Mouse (Mus musculus) heart, embryonic 15.5 days (tissue): ENCODE measurements around the gene Atoh8. TPM values are rescaled to one million over a fixed set of nuclear protein-coding genes. Genes with fewer than 3 reads are reported as not detected.

Source experiments
- ATAC-seq: fragments of 200-750 bp; cut with Nextera tagmentation; replicated peaks from 2 replicates; pipeline ENCODE4 v1.8.0; 2017; ENCODE audit warnings: low read depth, moderate TSS enrichment; ENCODE audit not compliant: insufficient number of reproducible peaks, insufficient read depth, low FRiP score
- H3K27ac ChIP-seq: fragments of 300-500 bp; sonication (generic); 2 replicates; pipeline ENCODE4 v1.5.1; 2015; ENCODE audit warnings: mild to moderate bottlenecking, inconsistent platforms
- H3K27me3 ChIP-seq: fragments of 300-500 bp; sonication (generic); 2 replicates; pipeline ENCODE4 v1.6.1; 2015; ENCODE audit warnings: inconsistent platforms
- H3K36me3 ChIP-seq: fragments of 300-500 bp; sonication (generic); 2 replicates; pipeline ENCODE4 v1.6.1; 2015; ENCODE audit warnings: mild to moderate bottlenecking, inconsistent platforms
- H3K4me1 ChIP-seq: fragments of 300-500 bp; sonication (generic); replicated peaks from 2 replicates; pipeline ENCODE4 v1.6.1; 2015; ENCODE audit warnings: inconsistent platforms
- H3K4me2 ChIP-seq: fragments of 300-500 bp; sonication (generic); 2 replicates; pipeline ENCODE4 v1.6.1; 2015; ENCODE audit warnings: inconsistent platforms, mild to moderate bottlenecking, moderate library complexity
- H3K4me3 ChIP-seq: fragments of 300-500 bp; sonication (generic); 2 replicates; pipeline ENCODE4 v1.5.1; 2015; ENCODE audit warnings: mild to moderate bottlenecking, inconsistent platforms
- H3K9ac ChIP-seq: fragments of 300-500 bp; sonication (generic); 2 replicates; pipeline ENCODE4 v1.6.1; 2015; ENCODE audit warnings: mild to moderate bottlenecking, inconsistent platforms
- H3K9me3 ChIP-seq: fragments of 300-500 bp; sonication (generic); replicated peaks from 2 replicates; pipeline ENCODE4 v1.6.1; 2016; ENCODE audit warnings: inconsistent platforms
- whole genome bisulfite sequencing: fragments of 180-500 bp; shearing (Covaris S2); methylation state at CpG from one replicate; pipeline ENCODE4 v1.1.7; 2015; ENCODE audit warnings: mixed read lengths; 5-methylcytosine and 5-hydroxymethylcytosine counted together
- polyA plus RNA-seq: library from polyadenylated mRNA; unstranded; fragments of >200 nt; fragmentation: Nextera tagmentation; extraction: Ambion mirVana; gene quantifications from 2 replicates; pipeline ENCODE4 v1.2.1, GENCODE M21; 2015

Gene Atoh8
- polyA plus RNA-seq, 1 experiment from 2014 or later = 14.0 TPM

GRCm38 (mm10) chr6:72209738-72210137 lies 25.6 kb downstream of the Atoh8 start:
- Histone ChIP-seq H3K36me3 (peaks cover 5% of the 10 kb centered on the region; the same call in 1 of the 2 replicates), H3K9me3 (no peaks in the 10 kb centered on the region), H3K4me2 (no peak overlapping the region), H3K9ac (no peak overlapping the region), H3K27me3 (no peaks in the 10 kb centered on the region), H3K27ac (no peak overlapping the region), H3K4me1 (peaks cover 48% of the 10 kb centered on the region), H3K4me3 (no peak overlapping the region)
- no peak for ATAC-seq
- WGBS = 85% methylated on average over 7 of the region's 7 CpGs

- H3K9ac ChIP-seq = no peak overlapping the region
- no peak overlapping the region for H3K4me3 ChIP-seq
- no peak overlapping the region for H3K4me2 ChIP-seq
- no peaks in the 10 kb centered on the region for H3K9me3 ChIP-seq
- no peaks in the 10 kb centered on the region for H3K27me3 ChIP-seq
- WGBS = 89% methylated on average over 8 of the region's 8 CpGs
- peaks cover 38% of the 10 kb centered on the region for H3K4me1 ChIP-seq
- no peak overlapping the region for H3K27ac ChIP-seq
- no peak for ATAC-seq
- H3K36me3 ChIP-seq = peaks cover 5% of the 10 kb centered on the region; the same call in 1 of the 2 replicates
These were observed 26.9 kb downstream of the Atoh8 start for GRCm38 (mm10) chr6:72208406-72209045.

DNA sequence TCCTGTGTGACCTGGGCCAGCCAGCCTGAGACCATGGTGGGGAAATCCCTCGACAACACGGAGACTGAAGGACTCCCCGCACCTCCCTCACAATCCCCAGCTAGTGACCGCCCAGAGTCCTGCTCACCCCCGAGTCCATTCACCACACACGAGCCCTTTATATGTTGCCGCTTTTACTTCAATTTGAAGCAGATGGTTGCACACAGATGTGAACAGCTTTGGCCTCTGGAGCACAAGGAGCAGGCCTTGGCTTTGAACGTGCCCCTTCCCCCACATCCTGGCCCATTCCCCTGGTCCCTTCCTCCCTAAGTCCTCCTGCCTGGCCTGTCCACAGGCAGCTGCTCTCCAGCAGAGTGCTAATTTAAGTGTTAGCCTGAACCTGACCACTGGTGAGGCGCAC lies 29.4 kb downstream of the Atoh8 start:
- Histone ChIP-seq H3K4me2 (no peak overlapping the region), H3K4me1 (peaks cover 28% of the 10 kb centered on the region), H3K9me3 (no peaks in the 10 kb centered on the region), H3K9ac (no peak overlapping the region), H3K4me3 (no peak overlapping the region), H3K36me3 (peaks cover 5% of the 10 kb centered on the region; the same call in 1 of the 2 replicates), H3K27ac (no peak overlapping the region), H3K27me3 (no peaks in the 10 kb centered on the region)
- no peak for ATAC-seq
- 85% methylated on average over 9 of the region's 9 CpGs for WGBS

- 64% methylated on average over 7 of the region's 7 CpGs for WGBS
- H3K4me3 ChIP-seq = no peak overlapping the region
- H3K9ac ChIP-seq = no peak overlapping the region
- H3K36me3 ChIP-seq = peaks cover 5% of the 10 kb centered on the region; the same call in 1 of the 2 replicates
- no peaks in the 10 kb centered on the region for H3K9me3 ChIP-seq
- no peaks in the 10 kb centered on the region for H3K27me3 ChIP-seq
- H3K4me2 ChIP-seq = no peak overlapping the region
- no peak for ATAC-seq
- H3K27ac ChIP-seq = no peak overlapping the region
- H3K4me1 ChIP-seq = peaks cover 26% of the 10 kb centered on the region
These were observed 30.5 kb downstream of the Atoh8 start for GRCm38 (mm10) chr6:72204858-72205257.

DNA sequence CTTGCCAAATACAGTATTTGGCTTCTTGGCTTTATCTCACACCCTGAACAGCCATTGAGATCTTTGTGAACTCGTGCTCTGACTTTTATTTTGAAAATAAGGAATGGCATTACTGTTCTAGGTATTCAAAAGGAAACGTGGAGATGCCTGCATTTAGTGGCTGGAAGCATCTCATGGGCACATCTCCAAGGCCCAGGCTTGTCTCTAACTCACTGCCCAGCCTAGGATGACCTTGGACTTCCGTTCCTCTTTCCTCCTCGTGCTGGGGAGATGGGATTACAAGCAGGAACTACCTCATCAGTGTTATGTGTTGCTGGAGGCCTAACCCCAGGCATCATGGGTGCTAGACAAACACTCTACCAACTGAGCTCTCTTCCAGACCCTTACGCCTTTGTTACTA lies 32.1 kb downstream of the Atoh8 start:
- H3K27me3 ChIP-seq = no peaks in the 10 kb centered on the region
- no peak for ATAC-seq
- H3K4me3 ChIP-seq = no peak overlapping the region
- H3K9ac ChIP-seq = no peak overlapping the region
- no peaks in the 10 kb centered on the region for H3K9me3 ChIP-seq
- H3K27ac ChIP-seq = no peak overlapping the region
- peaks cover 31% of the 10 kb centered on the region for H3K4me1 ChIP-seq
- no peak overlapping the region for H3K4me2 ChIP-seq
- 43% methylated on average over 5 of the region's 5 CpGs for WGBS
- peaks cover 5% of the 10 kb centered on the region; the same call in 1 of the 2 replicates for H3K36me3 ChIP-seq

- WGBS = 58% methylated on average over 5 of the region's 5 CpGs
These were observed 32.6 kb downstream of the Atoh8 start for GRCm38 (mm10) chr6:72202732-72203131.

DNA sequence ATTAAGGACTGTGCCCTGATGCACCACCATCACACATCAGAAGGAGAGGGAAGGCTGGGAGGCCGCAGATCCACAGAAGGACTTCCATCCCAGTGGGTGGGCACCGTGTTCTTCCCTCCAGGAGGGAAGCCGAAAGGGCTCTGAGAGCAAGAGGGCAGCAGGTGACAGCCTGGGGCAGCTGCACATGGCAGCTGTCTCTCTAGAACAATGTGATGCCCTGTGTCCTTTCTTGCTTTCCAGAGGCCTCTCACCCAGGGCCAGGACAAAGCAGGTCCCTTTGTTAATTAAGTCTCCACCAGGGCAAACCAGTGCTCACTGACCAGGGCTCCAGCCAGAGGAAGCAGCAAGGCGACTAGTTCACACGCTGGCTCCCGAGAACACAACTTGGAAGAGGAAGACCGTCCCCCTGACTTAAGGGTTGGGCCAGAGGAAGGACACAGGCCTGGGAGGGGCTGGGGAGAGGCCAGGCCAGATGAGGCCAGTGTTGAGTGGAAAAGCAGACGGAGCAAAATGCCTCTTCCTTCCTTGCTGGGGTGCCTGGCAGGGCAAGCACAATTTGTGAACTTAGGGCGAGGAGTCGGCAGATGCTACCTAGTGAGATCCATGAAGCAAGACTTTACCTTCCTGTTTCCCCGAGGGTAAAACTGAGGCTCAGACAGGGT lies 34.7 kb downstream of the Atoh8 start:
- Histone ChIP-seq H3K9me3 (no peaks in the 10 kb centered on the region), H3K27ac (peak overlapping the region; percentile 42), H3K9ac (no peak overlapping the region), H3K4me1 (peaks cover 37% of the 10 kb centered on the region), H3K4me3 (no peak overlapping the region), H3K27me3 (no peaks in the 10 kb centered on the region), H3K4me2 (no peak overlapping the region), H3K36me3 (no peaks in the 10 kb centered on the region)
- 59% methylated on average over 11 of the region's 11 CpGs for WGBS
- ATAC-seq = peak; percentile 61

More at GRCm38 (mm10) chr6:72202732-72203131, 32.6 kb downstream of the Atoh8 start:
- no peaks in the 10 kb centered on the region for H3K9me3 ChIP-seq
- H3K9ac ChIP-seq = no peak overlapping the region
- peaks cover 5% of the 10 kb centered on the region; the same call in 1 of the 2 replicates for H3K36me3 ChIP-seq
- no peak overlapping the region for H3K4me3 ChIP-seq
- no peak for ATAC-seq
- peaks cover 34% of the 10 kb centered on the region for H3K4me1 ChIP-seq
- no peaks in the 10 kb centered on the region for H3K27me3 ChIP-seq
- no peak overlapping the region for H3K4me2 ChIP-seq
- no peak overlapping the region for H3K27ac ChIP-seq

DNA sequence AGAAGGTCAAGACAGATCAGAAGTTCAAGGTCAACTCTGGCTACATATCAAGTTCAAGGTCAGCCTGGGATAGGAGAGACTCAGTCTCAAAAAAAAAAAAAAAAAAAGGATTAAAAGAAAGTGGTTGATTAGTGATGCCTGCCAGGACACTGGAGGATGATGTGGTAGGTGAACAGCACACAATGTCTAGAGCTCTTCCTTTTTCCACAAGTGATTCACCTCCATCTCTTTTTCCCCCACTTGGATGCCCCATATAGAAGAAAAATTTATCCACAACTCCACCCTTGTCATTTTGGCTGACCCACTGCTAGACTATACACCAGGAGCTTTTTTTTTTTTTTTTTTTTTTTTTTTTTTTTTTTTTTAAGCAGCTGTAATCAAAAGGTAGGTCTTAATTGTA lies 37.9 kb downstream of the Atoh8 start:
- no peaks in the 10 kb centered on the region for H3K9me3 ChIP-seq
- no peak overlapping the region for H3K27ac ChIP-seq
- H3K4me3 ChIP-seq = no peak overlapping the region
- H3K4me2 ChIP-seq = no peak overlapping the region
- H3K9ac ChIP-seq = no peak overlapping the region
- H3K36me3 ChIP-seq = no peaks in the 10 kb centered on the region
- no peak for ATAC-seq
- no peaks in the 10 kb centered on the region for H3K27me3 ChIP-seq
- peaks cover 30% of the 10 kb centered on the region for H3K4me1 ChIP-seq

GRCm38 (mm10) chr6:72196660-72197059 lies 38.7 kb downstream of the Atoh8 start:
- Histone ChIP-seq H3K9me3 (no peaks in the 10 kb centered on the region), H3K4me1 (peaks cover 29% of the 10 kb centered on the region), H3K4me3 (no peak overlapping the region), H3K36me3 (no peaks in the 10 kb centered on the region), H3K9ac (no peak overlapping the region), H3K27ac (no peak overlapping the region), H3K27me3 (no peaks in the 10 kb centered on the region), H3K4me2 (no peak overlapping the region)
- WGBS = 60% methylated on average over 3 of the region's 3 CpGs
- ATAC-seq = no peak

- Histone ChIP-seq H3K36me3 (no peaks in the 10 kb centered on the region), H3K4me1 (peaks cover 22% of the 10 kb centered on the region), H3K4me2 (no peak overlapping the region), H3K4me3 (no peak overlapping the region), H3K27me3 (no peaks in the 10 kb centered on the region), H3K9me3 (no peaks in the 10 kb centered on the region), H3K9ac (no peak overlapping the region), H3K27ac (no peak overlapping the region)
- ATAC-seq = no peak
- 68% methylated on average over 5 of the region's 5 CpGs for WGBS
These were observed 44.8 kb downstream of the Atoh8 start for GRCm38 (mm10) chr6:72190577-72190976.

- Histone ChIP-seq H3K36me3 (no peaks in the 10 kb centered on the region), H3K9ac (no peak overlapping the region), H3K4me1 (peaks cover 22% of the 10 kb centered on the region), H3K4me2 (no peak overlapping the region), H3K4me3 (no peak overlapping the region), H3K27ac (no peak overlapping the region), H3K27me3 (no peaks in the 10 kb centered on the region), H3K9me3 (no peaks in the 10 kb centered on the region)
- 34% methylated on average over 6 of the region's 6 CpGs for WGBS
- no peak for ATAC-seq
These were observed 45.3 kb downstream of the Atoh8 start for GRCm38 (mm10) chr6:72190120-72190519.
